Mouse (Mus musculus): ENCODE measurements at regions not wholly inside any gene's neighbourhood (a gene's known extent, or its start where the extent isn't known, plus 50 kb on each side); places are given as distances from the start of the nearest gene placed in this dataset.

GRCm38 (mm10) chr19:27694478-27694877 lies 264.9 kb upstream of the Pum3 start:
- H3K9me3 ChIP-seq (replicated peaks; ENCODE audit: insufficient read depth, low read length) = no peaks in the 10 kb centered on the region
- H3K36me3 ChIP-seq (ENCODE audit: control insufficient read depth in 1 of 2, insufficient read depth in 2 of 2, low read length in 2 of 2) = no peaks in the 10 kb centered on the region
- no peaks in the 10 kb centered on the region for H3K4me1 ChIP-seq (ENCODE audit: control insufficient read depth in 1 of 2, insufficient read depth in 2 of 2, low read length in 2 of 2)
- no peak overlapping the region for H3K27ac ChIP-seq (ENCODE audit: control insufficient read depth, low read depth, low read length)
- no peak for DNase-seq (ENCODE audit: low read depth, low spot score)
- H3K79me2 ChIP-seq (ENCODE audit: control insufficient read depth, insufficient read depth, low read length, poor library complexity) = no peaks in the 10 kb centered on the region
- no peak overlapping the region for H3K9ac ChIP-seq (ENCODE audit: control insufficient read depth, low read depth, low read length, poor library complexity, severe bottlenecking)
- H3K4me3 ChIP-seq (ENCODE audit: control insufficient read depth in 1 of 2, insufficient read depth in 1 of 2, low read depth in 2 of 2, low read length in 2 of 2) = no peak overlapping the region
- TF ChIP-seq ZKSCAN1 (IDR thresholded peaks at IDR 0.05; ENCODE audit: low read depth, low read length) (no peak), TBP (IDR thresholded peaks at IDR 0.05; ENCODE audit: low read depth, low read length) (no peak), UBTF (IDR thresholded peaks at IDR 0.05; ENCODE audit: borderline replicate concordance, insufficient read depth, low read depth, low read length) (no peak), JUND (IDR thresholded peaks at IDR 0.05; ENCODE audit: low read depth, low read length) (no peak)
- no peaks in the 10 kb centered on the region for H3K27me3 ChIP-seq (ENCODE audit: control insufficient read depth in 1 of 2, insufficient read depth in 2 of 2, low read length in 2 of 2)

GRCm38 (mm10) chr19:27693706-27694105 lies 264.1 kb upstream of the Pum3 start:
- DNase-seq (ENCODE audit: low read depth, low spot score) = peak; percentile 21

GRCm38 (mm10) chr19:27692944-27693343 lies 263.3 kb upstream of the Pum3 start:
- no peaks in the 10 kb centered on the region for H3K4me1 ChIP-seq (ENCODE audit: control insufficient read depth in 1 of 2, insufficient read depth in 2 of 2, low read length in 2 of 2)
- H3K27ac ChIP-seq (ENCODE audit: control insufficient read depth, low read depth, low read length) = no peak overlapping the region
- DNase-seq (ENCODE audit: low read depth, low spot score) = no peak
- no peak overlapping the region for H3K4me3 ChIP-seq (ENCODE audit: control insufficient read depth in 1 of 2, insufficient read depth in 1 of 2, low read depth in 2 of 2, low read length in 2 of 2)
- no peaks in the 10 kb centered on the region for H3K9me3 ChIP-seq (replicated peaks; ENCODE audit: insufficient read depth, low read length)
- no peaks in the 10 kb centered on the region for H3K27me3 ChIP-seq (ENCODE audit: control insufficient read depth in 1 of 2, insufficient read depth in 2 of 2, low read length in 2 of 2)
- H3K36me3 ChIP-seq (ENCODE audit: control insufficient read depth in 1 of 2, insufficient read depth in 2 of 2, low read length in 2 of 2) = no peaks in the 10 kb centered on the region
- H3K9ac ChIP-seq (ENCODE audit: control insufficient read depth, low read depth, low read length, poor library complexity, severe bottlenecking) = no peak overlapping the region
- no peaks in the 10 kb centered on the region for H3K79me2 ChIP-seq (ENCODE audit: control insufficient read depth, insufficient read depth, low read length, poor library complexity)
- TF ChIP-seq MAFK (IDR thresholded peaks at IDR 0.05; ENCODE audit: borderline replicate concordance, low read depth, low read length) = no peak
- no peak for TF ChIP-seq MEF2A (IDR thresholded peaks at IDR 0.05; ENCODE audit: extremely low read depth, insufficient replicate concordance, low read depth, low read length, poor library complexity, severe bottlenecking)
- no peak for TF ChIP-seq ZMIZ1 (IDR thresholded peaks at IDR 0.05; ENCODE audit: low read depth, low read length)
- no peak for TF ChIP-seq EP300 (IDR thresholded peaks at IDR 0.05; ENCODE audit: low read depth in 1 of 2, low read length in 2 of 2)
- no peak for TF ChIP-seq ETS1 (IDR thresholded peaks at IDR 0.05; ENCODE audit: low read depth, low read length)
- no peak for TF ChIP-seq CHD2 (IDR thresholded peaks at IDR 0.05; ENCODE audit: low read length)
- no peak for TF ChIP-seq ELF1 (IDR thresholded peaks at IDR 0.05; ENCODE audit: low read depth, low read length)
- TF ChIP-seq NELFE (IDR thresholded peaks at IDR 0.05; ENCODE audit: low read depth, low read length) = no peak
- no peak for TF ChIP-seq TCF12 (IDR thresholded peaks at IDR 0.05; ENCODE audit: low read depth, low read length)
- TF ChIP-seq ZC3H11A (IDR thresholded peaks at IDR 0.05; ENCODE audit: low read depth, low read length) = no peak
- TF ChIP-seq SMC3 (IDR thresholded peaks at IDR 0.05; ENCODE audit: low read depth, low read length) = no peak
- TF ChIP-seq TBP (IDR thresholded peaks at IDR 0.05; ENCODE audit: low read depth, low read length) = no peak

More at GRCm38 (mm10) chr19:27693706-27694105, 264.1 kb upstream of the Pum3 start:
- H3K4me3 ChIP-seq (ENCODE audit: control insufficient read depth in 1 of 2, insufficient read depth in 1 of 2, low read depth in 2 of 2, low read length in 2 of 2) = no peak overlapping the region
- no peaks in the 10 kb centered on the region for H3K36me3 ChIP-seq (ENCODE audit: control insufficient read depth in 1 of 2, insufficient read depth in 2 of 2, low read length in 2 of 2)
- H3K79me2 ChIP-seq (ENCODE audit: control insufficient read depth, insufficient read depth, low read length, poor library complexity) = no peaks in the 10 kb centered on the region
- H3K27me3 ChIP-seq (ENCODE audit: control insufficient read depth in 1 of 2, insufficient read depth in 2 of 2, low read length in 2 of 2) = no peaks in the 10 kb centered on the region
- H3K4me1 ChIP-seq (ENCODE audit: control insufficient read depth in 1 of 2, insufficient read depth in 2 of 2, low read length in 2 of 2) = no peaks in the 10 kb centered on the region
- TF ChIP-seq RAD21 (IDR thresholded peaks at IDR 0.05; ENCODE audit: low read depth, low read length) = peak; percentile 36
- no peak for TF ChIP-seq GATA1 (IDR thresholded peaks at IDR 0.05; ENCODE audit: low read depth, low read length)
- peak; percentile 26; the same call in 1 of the 2 replicates for TF ChIP-seq SMC3 (IDR thresholded peaks at IDR 0.05; ENCODE audit: low read depth, low read length)
- TF ChIP-seq CTCF (IDR thresholded peaks at IDR 0.05 in 2 of 3, conservative IDR thresholded peaks at IDR 0.05 in 1 of 3; ENCODE audit: control insufficient read depth in 1 of 3, insufficient read depth in 1 of 3, low read depth in 2 of 3, low read length in 3 of 3, poor library complexity in 1 of 3, severe bottlenecking in 1 of 3) = peak; percentile 8 to 57 (median 37); a peak in 4 of 6 replicates
- no peaks in the 10 kb centered on the region for H3K9me3 ChIP-seq (replicated peaks; ENCODE audit: insufficient read depth, low read length)
- no peak overlapping the region for H3K9ac ChIP-seq (ENCODE audit: control insufficient read depth, low read depth, low read length, poor library complexity, severe bottlenecking)
- no peak overlapping the region for H3K27ac ChIP-seq (ENCODE audit: control insufficient read depth, low read depth, low read length)

Data from MEL (cell line).